Mouse (Mus musculus) cerebellum, adult 9-10 months (tissue): Measurements from ENCODE around the gene Vps52.

ENCODE experiments used
- DNase-seq: peaks from one replicate; pipeline ENCODE4 v3.0.0; 2022

Gene Vps52

GRCm38 (mm10) chr17:33943454-33943853, 12.2 kb upstream of the Vps52 start:
- DNase-seq = no peak

GRCm38 (mm10) chr17:33947430-33948089, 8.1 kb upstream of the Vps52 start:
- DNase-seq = no peak

- DNase-seq = peak; percentile 34
Observed at GRCm38 (mm10) chr17:33948090-33948904, 7.3 kb upstream of the Vps52 start.

GRCm38 (mm10) chr17:33948905-33949537, 6.6 kb upstream of the Vps52 start:
- DNase-seq = no peak

- DNase-seq = no peak
Observed at GRCm38 (mm10) chr17:33950131-33950625, 5.4 kb upstream of the Vps52 start.

- peak; percentile 67 for DNase-seq
Observed at GRCm38 (mm10) chr17:33951021-33951946, 4.3 kb upstream of the Vps52 start, which contains the start of gene B3galt4. Gene B3galt4 (minus strand): TSS chr17:33951488.

- DNase-seq = peak; percentile 36
Observed at GRCm38 (mm10) chr17:33952015-33952414, 3.6 kb upstream of the Vps52 start.

GRCm38 (mm10) chr17:33952879-33953278, 2.7 kb upstream of the Vps52 start:
- no peak for DNase-seq

- no peak for DNase-seq
Observed at GRCm38 (mm10) chr17:33953310-33953709, 2.3 kb upstream of the Vps52 start.

- DNase-seq = peak; percentile 57
Observed at GRCm38 (mm10) chr17:33953961-33954565, 1.5 kb upstream of the Vps52 start.

- peak; percentile 55 for DNase-seq
Observed at GRCm38 (mm10) chr17:33954646-33955554, 712 bp upstream of the Vps52 start.

GRCm38 (mm10) chr17:33956336-33956735, 724 bp downstream of the Vps52 start:
- peak; percentile 65 for DNase-seq

GRCm38 (mm10) chr17:33957493-33957892, 1.9 kb downstream of the Vps52 start:
- DNase-seq = peak; percentile 42

- DNase-seq = no peak
Observed at GRCm38 (mm10) chr17:33958451-33958850, 2.8 kb downstream of the Vps52 start.

- no peak for DNase-seq
Observed at GRCm38 (mm10) chr17:33959135-33959534, 3.5 kb downstream of the Vps52 start.

GRCm38 (mm10) chr17:33959948-33960347, 4.3 kb downstream of the Vps52 start:
- DNase-seq = no peak

- DNase-seq = no peak
Observed at GRCm38 (mm10) chr17:33962876-33963275, 7.3 kb downstream of the Vps52 start.

GRCm38 (mm10) chr17:33965082-33965845, 9.7 kb downstream of the Vps52 start:
- no peak for DNase-seq

GRCm38 (mm10) chr17:33965846-33966550, 10.4 kb downstream of the Vps52 start:
- DNase-seq = no peak
